Mouse (Mus musculus): ENCODE results near the gene Kpnb1.

Kpnb1 gene

DNA sequence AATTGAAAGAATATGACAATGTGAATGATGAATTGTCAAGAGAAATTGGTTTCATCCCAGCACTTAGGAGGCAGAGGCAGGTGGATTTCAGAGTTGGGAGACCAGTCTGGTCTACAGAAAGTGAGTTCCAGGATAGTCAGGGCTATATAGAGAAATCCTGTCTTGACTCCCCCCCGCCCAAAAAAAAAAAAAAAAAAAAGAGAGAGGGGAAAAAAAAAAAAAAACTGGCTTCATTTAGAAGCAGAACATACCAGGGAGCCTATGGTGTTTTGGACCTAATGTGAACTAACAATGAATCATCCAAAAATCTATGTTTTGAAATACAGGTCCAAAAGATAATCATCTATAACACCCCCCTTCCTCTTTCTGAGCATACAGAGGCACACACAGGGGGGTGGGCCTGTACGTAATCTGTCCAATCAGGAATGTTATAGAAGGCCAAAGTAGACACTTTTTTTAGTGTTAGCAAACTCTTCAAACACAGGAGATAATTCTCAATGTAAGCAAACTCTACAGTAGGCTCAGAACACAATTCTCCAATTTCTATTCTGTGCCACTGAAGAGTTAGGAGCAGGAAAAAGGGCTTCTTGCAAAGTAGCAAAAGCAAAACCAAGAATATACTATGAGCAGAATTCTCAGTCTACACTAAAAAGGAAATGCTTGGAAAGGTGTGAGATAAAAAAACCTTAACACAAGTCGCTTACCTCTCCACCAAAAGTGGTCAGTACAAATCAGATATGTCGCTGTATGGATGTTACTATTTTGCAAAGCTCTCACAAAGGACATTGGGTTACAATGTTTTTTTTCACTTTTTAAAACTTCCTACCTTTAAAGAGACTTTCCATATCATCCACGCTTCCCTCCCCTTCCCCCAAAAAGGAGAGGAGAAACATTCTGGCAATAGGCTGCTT, 1.7 kb downstream of the Kpnb1 start:
- DNase-seq (ENCODE audit: low read depth, low spot score) = no peak

DNA sequence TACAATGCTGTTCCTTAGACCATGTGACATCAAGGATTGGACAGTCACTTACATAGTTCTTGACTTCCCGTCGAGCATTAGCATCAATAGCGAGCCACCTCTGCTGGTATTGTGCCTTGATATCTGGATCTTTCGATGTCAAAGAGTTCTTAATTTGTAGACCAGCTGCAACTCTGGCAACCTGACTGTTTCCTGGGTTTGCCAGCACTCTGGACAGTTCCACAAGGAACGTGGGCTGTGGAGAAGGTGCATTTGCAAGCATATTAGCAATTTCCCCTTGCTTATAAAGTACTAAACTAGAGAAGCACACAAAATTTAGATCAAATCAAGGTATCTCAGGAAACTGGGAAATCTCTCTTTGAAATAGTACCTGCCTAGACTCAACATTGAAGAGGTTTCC, 2.8 kb downstream of the Kpnb1 start:
- no peak for DNase-seq (ENCODE audit: low read depth, low spot score)

DNA sequence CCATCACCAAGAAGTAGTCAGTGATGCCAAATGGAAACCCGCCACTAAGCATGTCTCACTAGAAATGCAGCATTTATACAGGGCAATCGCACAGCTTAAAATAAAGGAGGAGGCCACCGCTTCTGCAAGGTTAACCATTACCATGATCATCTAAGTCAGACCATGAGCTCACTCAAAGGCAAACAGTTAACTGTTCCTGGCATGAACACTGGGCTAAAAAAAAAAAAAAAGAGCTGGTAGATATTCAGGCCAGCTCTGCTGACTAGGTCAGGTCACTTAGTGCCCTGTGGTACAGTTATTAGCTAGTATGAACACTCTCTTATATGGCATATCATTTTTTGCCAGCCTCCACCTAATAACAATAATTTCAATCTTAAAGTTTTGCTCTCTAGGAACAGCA, 5.2 kb downstream of the Kpnb1 start:
- no peak for DNase-seq (ENCODE audit: low read depth, low spot score)

DNA sequence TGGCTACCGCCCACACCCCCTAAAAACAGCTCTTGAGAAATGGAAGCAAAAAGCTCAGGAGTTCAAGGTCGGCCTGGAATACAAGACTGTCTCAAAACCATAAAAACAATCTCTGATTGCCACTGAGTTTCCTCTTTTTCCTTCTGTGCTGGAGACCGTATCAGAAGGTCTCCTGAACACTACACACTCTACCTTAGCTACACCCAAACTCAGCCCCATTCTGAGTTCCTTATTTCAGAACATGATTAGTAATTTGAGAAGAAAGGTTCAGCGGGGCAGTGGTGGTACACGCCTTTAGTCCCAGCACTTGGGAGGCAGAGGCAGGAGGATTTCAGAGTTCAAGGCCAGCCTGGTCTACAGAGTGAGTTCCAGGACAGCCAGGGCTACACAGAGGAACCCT, 6.6 kb downstream of the Kpnb1 start:
- DNase-seq (ENCODE audit: low read depth, low spot score) = no peak

DNA sequence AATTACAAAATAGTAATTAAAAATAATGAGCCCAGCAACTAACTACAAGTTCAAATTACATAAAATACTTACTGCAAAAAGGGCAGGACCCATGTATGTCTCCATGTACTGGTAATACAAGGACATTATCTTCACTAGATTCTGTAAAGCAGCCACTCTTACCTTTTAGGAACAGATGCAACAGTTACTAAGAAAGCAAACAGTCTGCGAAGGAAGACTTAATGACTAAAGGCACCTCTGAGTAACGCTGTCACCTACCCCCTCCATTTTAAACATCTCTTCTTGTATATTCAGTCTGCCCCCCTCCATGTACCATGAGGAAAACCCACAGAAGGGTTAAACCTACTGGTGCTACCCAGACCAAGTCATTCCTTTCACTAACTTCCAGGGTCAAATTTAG, 9.5 kb downstream of the Kpnb1 start:
- no peak for DNase-seq (ENCODE audit: low read depth, low spot score)

DNA sequence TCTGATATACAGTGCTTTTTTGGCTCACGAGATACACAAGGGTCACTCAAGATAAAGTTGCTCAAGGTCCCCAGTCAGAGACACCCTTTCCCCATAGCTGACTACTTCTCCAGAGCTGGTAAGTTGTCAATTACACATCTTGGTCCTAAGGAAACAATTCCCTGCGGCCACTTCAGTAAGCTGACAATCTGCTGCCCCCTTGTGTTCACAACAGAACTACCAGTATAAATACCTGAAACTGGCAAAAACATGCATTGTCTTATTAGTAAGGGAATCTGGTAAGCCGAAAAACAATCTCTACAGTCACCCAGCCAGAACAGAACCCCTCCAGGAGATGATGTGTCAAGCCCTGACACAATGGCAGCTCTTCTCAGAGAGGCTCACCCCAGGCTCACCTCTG, 10.8 kb downstream of the Kpnb1 start:
- no peak for DNase-seq (ENCODE audit: low read depth, low spot score)

DNA sequence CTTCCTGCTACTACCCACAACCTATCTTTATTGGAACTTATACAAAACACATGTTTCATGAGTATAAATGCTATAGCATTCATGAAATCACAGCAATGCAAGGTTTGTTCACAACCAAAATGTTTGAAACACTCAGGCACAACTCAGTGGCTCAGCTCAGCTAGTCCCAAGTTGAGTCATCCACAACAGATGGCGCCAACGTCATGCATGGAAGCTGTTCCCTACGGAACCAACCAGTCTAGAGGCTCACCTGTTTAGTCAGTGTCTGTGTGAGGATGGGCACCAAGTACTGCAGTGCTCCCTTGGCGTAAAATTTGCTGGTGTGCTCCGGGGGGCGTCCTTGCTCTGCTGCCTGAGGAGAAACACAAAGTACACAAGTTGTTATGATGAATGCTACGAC, 12.2 kb downstream of the Kpnb1 start:
- DNase-seq (ENCODE audit: low read depth, low spot score) = no peak

DNA sequence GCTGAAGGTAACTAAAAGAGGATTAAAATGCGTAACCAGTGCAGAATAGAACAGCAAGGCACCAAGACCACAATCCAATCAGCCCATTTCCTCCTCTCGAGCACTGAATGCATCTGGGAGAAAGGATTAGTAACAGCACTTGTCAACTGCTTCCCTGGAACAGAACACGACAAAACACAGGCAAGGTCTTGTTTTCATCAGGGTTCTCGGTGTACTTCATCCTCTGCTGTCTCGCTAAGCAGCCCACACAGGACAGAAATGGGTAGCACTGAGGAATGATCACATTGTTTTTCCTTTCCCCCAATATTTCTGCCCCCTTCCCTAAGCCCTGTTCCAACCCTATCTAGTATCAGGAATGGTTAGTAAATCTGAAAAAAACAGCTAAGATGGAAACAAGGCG, 27.3 kb downstream of the Kpnb1 start:
- no peak for DNase-seq (ENCODE audit: low read depth, low spot score)

DNA sequence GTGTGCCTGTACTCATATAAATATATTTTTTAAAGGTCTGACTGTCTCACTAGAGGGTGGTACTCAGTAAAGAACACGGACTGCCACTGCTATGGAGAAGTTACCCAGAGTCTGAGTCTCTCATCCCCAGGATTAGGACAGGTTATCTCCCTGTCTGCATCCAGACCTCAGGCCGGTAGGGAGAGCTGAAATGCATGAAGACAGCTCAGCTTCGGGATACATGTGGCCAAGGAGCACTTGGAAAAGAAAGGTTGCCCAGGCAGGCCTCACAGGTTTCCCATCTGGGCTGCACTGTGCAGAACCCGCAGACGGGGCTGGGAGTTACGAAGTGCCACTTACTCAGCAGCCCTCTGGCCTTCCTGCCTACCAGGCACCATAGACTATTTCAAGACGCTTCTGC, 30.7 kb downstream of the Kpnb1 start:
- no peak for DNase-seq (ENCODE audit: low read depth, low spot score)

DNA sequence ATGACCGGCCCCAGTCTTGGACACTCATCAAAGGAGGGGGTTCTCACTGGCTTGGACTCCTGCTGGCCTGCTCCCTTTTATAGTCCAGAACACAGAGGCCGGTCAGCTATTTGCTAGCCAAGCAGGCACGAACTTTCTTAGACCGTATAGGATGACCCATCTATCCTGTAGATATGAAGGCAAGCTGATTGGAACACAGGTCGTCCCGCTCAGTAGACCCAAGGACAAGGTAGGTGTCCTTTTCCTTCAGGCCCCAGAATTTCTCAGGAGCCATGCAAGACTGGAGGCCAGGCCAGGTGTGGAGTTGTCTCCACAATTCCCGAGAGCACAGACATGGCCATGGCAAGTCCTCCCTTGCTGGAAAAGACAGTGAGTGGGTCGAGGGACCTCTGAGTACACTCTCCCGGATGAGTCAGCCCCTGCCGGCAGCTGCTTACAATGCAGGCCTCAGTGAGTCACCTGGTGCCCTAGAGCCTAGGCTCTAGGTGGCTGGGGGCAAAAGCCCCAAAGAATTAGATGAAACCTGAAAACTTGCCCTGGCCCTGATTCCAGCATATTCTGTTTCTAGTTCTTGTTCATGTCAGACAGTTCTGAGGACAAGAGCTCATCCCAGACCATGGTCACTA, 34.9 kb downstream of the Kpnb1 start:
- DNase-seq (ENCODE audit: low read depth, low spot score) = no peak

DNA sequence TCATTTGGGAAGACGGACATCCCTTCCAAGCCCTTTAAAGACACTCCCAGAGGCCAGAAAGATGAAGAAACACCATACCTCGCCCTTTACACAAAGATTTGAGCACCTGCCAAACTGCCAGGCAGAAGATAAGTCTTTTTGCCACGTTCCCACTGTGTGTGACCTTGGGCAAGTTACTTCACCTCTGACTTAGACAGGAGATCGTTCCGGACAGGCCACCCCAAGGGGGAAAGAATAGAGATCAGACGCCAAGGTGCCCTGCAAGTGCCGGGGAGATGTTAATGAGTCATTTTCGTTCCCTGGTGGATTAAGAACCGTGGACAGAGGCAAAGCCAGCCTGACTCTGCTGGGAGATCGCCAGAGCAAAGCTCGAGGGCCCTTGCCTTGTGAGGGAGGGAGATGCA, 35.7 kb downstream of the Kpnb1 start:
- no peak for DNase-seq (ENCODE audit: low read depth, low spot score)

DNA sequence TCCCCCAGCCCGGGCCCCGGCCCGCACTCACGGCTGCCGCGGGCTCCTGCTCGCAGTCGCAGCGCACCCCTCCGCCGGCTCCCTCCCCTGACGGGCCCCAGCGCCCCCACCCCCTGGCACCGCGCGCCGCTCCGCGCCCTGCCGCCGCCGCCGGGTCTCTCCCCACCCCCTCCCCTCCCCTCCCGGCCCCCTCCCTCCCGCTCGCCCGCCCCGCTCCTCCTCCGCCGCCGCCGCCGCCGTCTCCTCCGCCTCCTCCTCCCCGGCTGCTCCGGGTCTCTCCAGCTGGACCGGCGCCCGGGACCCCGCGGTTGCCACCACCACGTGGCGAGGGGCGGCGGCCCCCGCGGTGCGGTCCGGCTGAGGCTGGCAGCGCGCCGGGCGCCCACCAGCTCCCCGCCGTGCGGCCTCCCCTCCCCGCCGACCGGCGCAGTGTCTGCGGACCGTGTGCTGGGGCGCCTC, 36.3 kb downstream of the Kpnb1 start, which contains the start of gene Tbkbp1:
Tbkbp1 (minus strand) TSS at position 153 of the 459 bp plus-strand sequence.
- no peak for DNase-seq (ENCODE audit: low read depth, low spot score)

DNA sequence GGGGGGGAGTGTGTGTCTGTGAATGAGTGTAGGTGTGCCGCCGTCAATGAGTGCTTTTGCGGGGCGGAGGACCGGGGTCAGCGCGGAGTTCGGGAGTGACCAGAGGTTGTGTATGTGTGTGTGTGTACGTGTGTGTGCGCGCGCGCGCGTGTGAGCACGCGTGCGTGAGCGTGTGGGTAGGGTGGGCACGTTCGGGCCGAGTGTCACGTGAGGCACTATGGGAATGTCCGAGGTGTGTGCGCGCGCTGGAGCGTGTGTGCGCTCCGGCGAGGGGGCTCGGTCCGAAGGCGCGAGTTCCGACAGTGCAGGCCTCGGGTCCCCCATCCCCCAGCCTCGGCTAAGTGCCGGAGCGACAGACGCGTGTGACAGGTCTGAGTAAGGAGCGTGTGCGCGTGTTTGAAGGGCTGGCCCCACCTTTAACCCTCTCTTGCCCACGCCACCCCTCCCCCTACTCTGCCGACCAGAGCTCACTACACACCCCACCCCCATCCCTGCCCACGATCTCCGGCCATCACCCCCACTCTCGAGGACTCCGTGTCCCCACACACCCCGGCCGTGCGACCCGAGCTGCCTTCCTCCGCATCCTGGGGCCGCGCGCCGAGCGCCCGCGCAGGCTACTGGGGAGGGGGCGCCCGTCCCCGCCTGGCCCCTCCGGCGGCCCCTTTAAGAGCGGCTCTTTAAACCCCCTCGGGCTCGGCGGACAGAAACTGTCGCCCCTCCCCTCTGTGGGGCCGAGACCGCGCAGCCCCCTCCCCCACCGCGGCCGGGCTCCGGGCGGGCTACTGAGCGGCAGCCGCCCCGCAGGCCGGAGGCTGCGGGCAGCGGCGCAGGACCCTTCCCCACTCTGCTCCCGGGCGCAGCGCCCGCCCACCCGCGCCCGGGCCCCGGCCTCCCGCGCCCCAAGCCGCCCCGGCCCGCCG, 37.0 kb downstream of the Kpnb1 start:
- DNase-seq (ENCODE audit: low read depth, low spot score) = no peak

DNA sequence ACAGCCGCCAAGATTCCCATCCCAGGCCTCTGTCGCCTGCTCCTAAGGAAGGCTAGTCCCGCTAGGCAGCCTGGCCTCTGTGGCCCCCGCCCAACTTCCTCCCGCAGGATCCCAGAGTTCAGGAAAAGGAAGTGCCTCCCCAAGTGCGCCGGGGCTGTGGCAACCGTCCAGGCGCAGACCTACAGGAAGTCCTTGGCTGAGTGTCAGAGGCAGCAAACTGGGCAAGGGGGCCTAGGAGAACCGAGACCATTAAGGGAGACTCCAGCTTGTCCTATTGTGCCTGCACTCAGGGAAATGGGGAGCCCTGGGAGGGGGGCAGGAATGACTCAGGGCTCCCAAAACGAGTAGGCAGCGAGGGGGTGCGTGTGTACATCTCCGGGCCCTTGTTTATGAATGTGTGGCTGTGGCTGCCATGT, 37.7 kb downstream of the Kpnb1 start:
- no peak for DNase-seq (ENCODE audit: low read depth, low spot score)

DNA sequence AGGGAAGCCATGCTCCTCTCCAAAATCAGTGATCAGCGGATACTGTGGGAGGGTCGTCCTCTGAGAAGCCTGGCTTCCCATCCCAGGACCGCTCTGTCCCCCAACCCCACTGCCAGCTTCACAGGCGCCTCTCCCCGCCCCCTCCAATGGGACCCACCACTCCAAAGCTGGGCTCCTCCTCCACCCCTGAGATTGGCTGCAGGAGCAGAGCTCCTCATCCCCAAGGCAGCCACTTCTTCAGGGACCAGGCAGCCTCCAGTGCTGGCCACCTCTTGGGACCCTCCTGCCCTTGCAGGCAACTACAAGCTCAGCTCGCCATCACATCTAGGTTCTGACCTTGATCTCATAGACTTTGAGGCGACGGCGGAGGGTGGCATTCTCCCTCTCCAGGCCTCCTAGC, 38.7 kb downstream of the Kpnb1 start:
- DNase-seq (ENCODE audit: low read depth, low spot score) = no peak

DNA sequence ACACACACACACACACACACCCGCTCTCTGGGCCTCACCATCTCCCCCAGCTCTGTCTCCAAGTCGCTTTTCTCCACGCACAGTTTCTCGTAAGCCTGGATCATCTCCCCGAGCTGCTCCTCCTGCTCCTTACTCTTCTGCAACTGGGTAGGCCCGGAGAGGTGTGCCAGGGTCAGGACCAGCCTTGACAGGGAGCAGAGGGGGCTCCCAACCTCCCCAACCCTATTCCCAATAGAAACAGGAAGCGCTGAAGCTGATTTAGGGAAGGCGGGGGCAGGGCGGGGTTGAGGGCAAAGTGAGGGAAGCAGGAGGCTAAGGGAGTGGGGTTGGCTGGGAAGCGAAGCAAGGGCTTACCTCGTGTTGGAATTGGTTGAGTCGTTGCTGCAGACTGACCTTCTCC, 39.1 kb downstream of the Kpnb1 start:
- no peak for DNase-seq (ENCODE audit: low read depth, low spot score)

DNA sequence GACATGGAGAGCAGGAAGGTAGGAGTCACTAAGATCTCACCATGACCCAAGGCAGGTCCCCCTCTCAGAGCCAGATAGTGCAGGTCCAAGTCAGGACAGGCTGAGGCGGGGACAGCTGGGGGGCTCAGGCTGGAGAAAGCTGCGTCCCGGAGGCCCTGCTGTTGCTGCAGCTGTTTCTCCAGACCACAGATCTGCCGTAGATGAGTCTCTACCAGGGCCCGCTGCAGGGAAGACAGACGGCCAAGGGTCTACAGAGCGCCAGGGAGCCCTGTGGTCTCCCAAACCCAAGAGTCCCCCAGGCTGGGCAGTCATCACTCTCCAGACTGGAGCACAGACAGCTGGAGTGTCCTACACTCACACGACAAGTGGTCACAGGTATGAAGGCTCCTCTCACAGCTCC, 40.3 kb downstream of the Kpnb1 start:
- DNase-seq (ENCODE audit: low read depth, low spot score) = no peak

DNA sequence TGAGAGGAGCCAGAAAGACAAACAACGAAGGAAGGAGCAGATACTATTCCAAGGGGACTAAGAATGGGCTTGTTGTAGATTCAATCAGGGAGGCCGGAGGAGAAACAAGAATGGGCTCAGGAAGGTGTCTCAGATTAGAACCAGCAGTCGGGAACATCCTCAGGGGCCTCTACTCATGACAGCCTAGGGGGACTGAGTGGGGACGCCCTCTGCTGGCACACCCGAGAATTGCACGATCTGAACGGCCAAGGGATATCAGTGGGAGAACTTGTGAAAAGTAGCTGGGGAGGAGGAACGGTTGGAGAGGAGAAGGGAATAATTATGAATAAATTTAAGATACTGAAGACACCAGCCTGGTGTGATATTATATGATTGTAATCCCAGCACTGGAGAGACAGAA, 41.0 kb downstream of the Kpnb1 start:
- no peak for DNase-seq (ENCODE audit: low read depth, low spot score)

DNA sequence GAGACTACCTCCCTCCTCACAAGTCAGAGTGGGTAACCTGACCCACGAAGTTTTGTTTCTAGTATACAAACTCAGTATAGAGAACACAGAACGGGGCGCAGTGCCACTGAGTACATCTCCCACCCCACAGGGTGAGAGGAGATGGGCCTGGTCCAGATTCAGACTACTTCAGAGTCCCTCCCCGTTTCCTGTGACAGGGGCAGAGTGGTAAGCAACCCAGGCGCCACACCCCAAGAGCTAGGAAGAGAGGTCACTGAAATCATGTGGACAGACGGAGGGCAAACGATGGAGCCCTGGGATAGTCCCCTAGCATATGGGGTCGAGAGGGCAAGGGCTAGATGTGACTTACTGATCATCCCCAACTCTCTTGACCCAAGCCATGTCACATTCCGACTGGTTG, 41.7 kb downstream of the Kpnb1 start:
- DNase-seq (ENCODE audit: low read depth, low spot score) = no peak

DNA sequence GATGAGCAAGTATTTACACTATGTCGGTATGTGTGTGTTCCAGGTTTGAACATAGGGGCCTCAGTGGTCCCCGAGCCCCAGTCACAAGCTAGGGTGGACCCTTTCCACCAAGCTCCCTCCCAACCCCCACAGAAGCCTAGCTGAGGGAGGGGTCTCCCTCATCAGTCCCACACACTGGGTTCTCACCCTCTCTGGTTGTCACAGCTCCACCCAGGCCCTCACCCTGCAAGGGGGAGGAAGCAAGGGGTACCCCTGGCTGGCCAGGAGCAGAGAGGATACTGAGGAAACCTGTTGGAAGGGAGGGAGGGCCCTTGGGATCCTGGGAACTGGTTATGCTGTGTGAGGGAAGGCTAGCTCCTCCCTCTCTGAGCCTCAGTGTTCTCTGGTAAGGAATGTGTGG, 42.4 kb downstream of the Kpnb1 start:
- no peak for DNase-seq (ENCODE audit: low read depth, low spot score)

DNA sequence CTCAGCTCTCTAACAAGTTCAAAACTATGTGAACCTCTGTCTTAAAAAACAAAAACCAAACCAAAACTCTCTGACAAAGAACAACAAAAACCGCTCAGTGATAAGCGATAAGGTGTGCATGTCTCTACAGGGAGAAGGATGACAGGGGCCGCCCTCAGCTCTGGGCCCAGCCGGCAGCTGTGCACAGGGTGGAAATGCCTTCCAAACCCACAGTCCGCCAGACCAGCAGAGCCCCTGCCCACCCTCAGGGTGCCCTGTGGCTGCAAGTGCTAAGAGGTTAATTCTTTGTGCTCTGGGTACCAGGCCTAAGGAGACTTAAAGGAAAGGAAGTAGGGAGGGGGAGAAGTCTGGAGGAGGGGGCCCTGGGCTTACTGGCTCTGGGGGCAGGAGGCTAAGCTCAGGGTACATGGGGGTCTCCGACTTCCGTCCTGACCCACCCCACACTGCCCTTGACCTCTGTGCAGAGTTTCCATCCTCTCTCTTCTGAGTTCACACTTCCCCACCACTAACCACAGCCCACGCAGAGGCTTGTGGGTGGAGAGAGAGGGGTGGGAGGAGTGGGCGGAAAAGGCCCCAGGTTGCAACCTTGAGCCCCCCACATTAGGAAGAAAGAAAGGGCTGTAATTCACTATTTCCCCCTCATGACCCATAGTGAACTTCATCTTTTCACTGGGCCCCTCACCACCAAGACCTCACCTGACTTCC, 44.3 kb downstream of the Kpnb1 start:
- no peak for DNase-seq (ENCODE audit: low read depth, low spot score)

Measured in retina, adult 2 months (tissue).